Mouse (Mus musculus) heart, embryonic 10.5 days (tissue): Measurements from ENCODE around the gene Rps21. TPM values are rescaled to one million over a fixed set of nuclear protein-coding genes. Genes with fewer than 3 reads are reported as not detected.
A peak's percentile ranks its signal among the peaks of the same experiment; 100 is the strongest.

ENCODE experiments used
- DNase-seq: peaks from one replicate; pipeline ENCODE4 v3.0.0-alpha.2; 2017; ENCODE audit warnings: low spot score
- H3K27ac ChIP-seq: fragments of 300-500 bp; sonication (generic); 2 replicates; pipeline ENCODE4 v1.5.1; 2016; ENCODE audit warnings: mild to moderate bottlenecking
- H3K27me3 ChIP-seq: fragments of 300-500 bp; sonication (generic); 2 replicates; pipeline ENCODE4 v1.6.1; 2016; ENCODE audit warnings: mild to moderate bottlenecking; ENCODE audit not compliant: poor library complexity, insufficient read depth, severe bottlenecking
- H3K36me3 ChIP-seq: fragments of 300-500 bp; sonication (generic); 2 replicates; pipeline ENCODE4 v1.6.1; 2016; ENCODE audit warnings: mild to moderate bottlenecking, moderate library complexity
- H3K4me1 ChIP-seq: fragments of 300-500 bp; sonication (generic); 2 replicates; pipeline ENCODE4 v1.6.1; 2016; ENCODE audit warnings: mild to moderate bottlenecking
- H3K4me3 ChIP-seq: fragments of 300-500 bp; sonication (generic); 2 replicates; pipeline ENCODE4 v1.5.1; 2016; ENCODE audit warnings: mild to moderate bottlenecking, moderate library complexity
- H3K9me3 ChIP-seq: fragments of 300-500 bp; sonication (generic); 2 replicates; pipeline ENCODE4 v1.6.1; 2016; ENCODE audit warnings: mild to moderate bottlenecking, moderate library complexity
- WGBS: fragments of 180-500 bp; shearing (Covaris S2); methylation state at CpG from one replicate; pipeline ENCODE4 v1.1.7; 2016; 5-methylcytosine and 5-hydroxymethylcytosine counted together
- polyA plus RNA-seq: library from polyadenylated mRNA; unstranded; fragments of >200 nt; fragmentation: Nextera tagmentation; extraction: Ambion mirVana; gene quantifications from 2 replicates; pipeline ENCODE4 v1.2.1, GENCODE M21; 2016

Gene Rps21
- polyA plus RNA-seq, 1 experiment from 2014 or later, result 360 TPM

- H3K36me3 ChIP-seq, result peaks cover 17% of the 10 kb centered on the region
- H3K27ac ChIP-seq, result peak overlapping the region; percentile 31; the same call in 1 of the 2 replicates
- H3K27me3 ChIP-seq, result peaks cover 31% of the 10 kb centered on the region; the same call in 1 of the 2 replicates
- H3K4me3 ChIP-seq, result no peak overlapping the region
- WGBS, result 85% methylated on average over 9 of the region's 9 CpGs
- no peak for DNase-seq
- peaks cover 95% of the 10 kb centered on the region for H3K4me1 ChIP-seq
- H3K9me3 ChIP-seq, result no peaks in the 10 kb centered on the region
Measured at GRCm38 (mm10) chr2:180221051-180221450, 36.1 kb upstream of the Rps21 start.

- H3K4me3 ChIP-seq, result peak overlapping the region; percentile 19
- H3K4me1 ChIP-seq, result peaks cover 95% of the 10 kb centered on the region
- peak overlapping the region; percentile 63 for H3K27ac ChIP-seq
- peak; percentile 85 for DNase-seq
- H3K36me3 ChIP-seq, result peaks cover 17% of the 10 kb centered on the region
- 12% methylated on average over 6 of the region's 6 CpGs for WGBS
- peaks cover 34% of the 10 kb centered on the region; the same call in 1 of the 2 replicates for H3K27me3 ChIP-seq
- H3K9me3 ChIP-seq, result no peaks in the 10 kb centered on the region
Measured at GRCm38 (mm10) chr2:180222250-180222649, 34.9 kb upstream of the Rps21 start.

- H3K27ac ChIP-seq, result peak overlapping the region; percentile 91
- H3K9me3 ChIP-seq, result no peaks in the 10 kb centered on the region
- peak overlapping the region; percentile 74 for H3K4me3 ChIP-seq
- DNase-seq, result no peak
- H3K4me1 ChIP-seq, result peaks cover 88% of the 10 kb centered on the region
- peaks cover 34% of the 10 kb centered on the region; the same call in 1 of the 2 replicates for H3K27me3 ChIP-seq
- WGBS, result 2% methylated on average over 13 of the region's 13 CpGs
- peaks cover 14% of the 10 kb centered on the region for H3K36me3 ChIP-seq
Measured at GRCm38 (mm10) chr2:180224647-180225043, 32.5 kb upstream of the Rps21 start.

- Histone ChIP-seq H3K9me3 (no peaks in the 10 kb centered on the region), H3K27ac (peak overlapping the region; percentile 91), H3K4me3 (peak overlapping the region; percentile 74), H3K4me1 (peaks cover 87% of the 10 kb centered on the region), H3K36me3 (peaks cover 8% of the 10 kb centered on the region), H3K27me3 (peaks cover 34% of the 10 kb centered on the region; the same call in 1 of the 2 replicates)
- under 1% methylated on average over 55 of the region's 55 CpGs for WGBS
- no peak for DNase-seq
Measured at GRCm38 (mm10) chr2:180225044-180225761, 32.0 kb upstream of the Rps21 start.

GRCm38 (mm10) chr2:180225762-180226378 lies 31.3 kb upstream of the Rps21 start, which contains the start of gene Lama5:
Lama5 (minus strand) TSS chr2:180225859.
- Histone ChIP-seq H3K4me3 (peak within 1 kb of the TSS; percentile 74), H3K36me3 (peaks cover 5% of the 10 kb centered on the region), H3K27me3 (peaks cover 34% of the 10 kb centered on the region; the same call in 1 of the 2 replicates), H3K4me1 (peaks cover 89% of the 10 kb centered on the region), H3K27ac (peak within 1 kb of the TSS; percentile 91), H3K9me3 (no peaks in the 10 kb centered on the region)
- peak; percentile 77 for DNase-seq
- under 1% methylated on average over 35 of the region's 37 CpGs for WGBS

GRCm38 (mm10) chr2:180227262-180228059 lies 29.7 kb upstream of the Rps21 start:
- under 1% methylated on average over 21 of the region's 21 CpGs for WGBS
- Histone ChIP-seq H3K27ac (peak overlapping the region; percentile 81), H3K9me3 (no peaks in the 10 kb centered on the region), H3K4me1 (peaks cover 89% of the 10 kb centered on the region), H3K36me3 (no peaks in the 10 kb centered on the region), H3K4me3 (peak overlapping the region; percentile 47), H3K27me3 (peaks cover 34% of the 10 kb centered on the region; the same call in 1 of the 2 replicates)
- DNase-seq, result peak; percentile 88

- DNase-seq, result no peak
- Histone ChIP-seq H3K36me3 (no peaks in the 10 kb centered on the region), H3K4me1 (peaks cover 89% of the 10 kb centered on the region), H3K4me3 (peak overlapping the region; percentile 47), H3K27me3 (peaks cover 32% of the 10 kb centered on the region; the same call in 1 of the 2 replicates), H3K27ac (peak overlapping the region; percentile 81), H3K9me3 (no peaks in the 10 kb centered on the region)
- 50% methylated on average over 6 of the region's 6 CpGs for WGBS
Measured at GRCm38 (mm10) chr2:180228060-180228458, 29.1 kb upstream of the Rps21 start.

GRCm38 (mm10) chr2:180228592-180228991 lies 28.6 kb upstream of the Rps21 start:
- H3K9me3 ChIP-seq, result no peaks in the 10 kb centered on the region
- no peaks in the 10 kb centered on the region for H3K36me3 ChIP-seq
- H3K4me3 ChIP-seq, result no peak overlapping the region
- DNase-seq, result no peak
- peaks cover 27% of the 10 kb centered on the region; the same call in 1 of the 2 replicates for H3K27me3 ChIP-seq
- 63% methylated on average over 7 of the region's 7 CpGs for WGBS
- peak overlapping the region; percentile 81 for H3K27ac ChIP-seq
- peaks cover 89% of the 10 kb centered on the region for H3K4me1 ChIP-seq

GRCm38 (mm10) chr2:180229129-180229528 lies 28.0 kb upstream of the Rps21 start:
- Histone ChIP-seq H3K4me3 (no peak overlapping the region), H3K36me3 (no peaks in the 10 kb centered on the region), H3K27ac (no peak overlapping the region), H3K9me3 (no peaks in the 10 kb centered on the region), H3K27me3 (peaks cover 22% of the 10 kb centered on the region; the same call in 1 of the 2 replicates), H3K4me1 (peaks cover 89% of the 10 kb centered on the region)
- 63% methylated on average over 3 of the region's 3 CpGs for WGBS
- DNase-seq, result no peak

- Histone ChIP-seq H3K4me1 (peaks cover 89% of the 10 kb centered on the region), H3K27me3 (peaks cover 9% of the 10 kb centered on the region; the same call in 1 of the 2 replicates), H3K27ac (peak overlapping the region; percentile 80), H3K36me3 (no peaks in the 10 kb centered on the region), H3K9me3 (no peaks in the 10 kb centered on the region), H3K4me3 (no peak overlapping the region)
- DNase-seq, result no peak
- WGBS, result 37% methylated on average over 4 of the region's 4 CpGs
Measured at GRCm38 (mm10) chr2:180230482-180230881, 26.7 kb upstream of the Rps21 start.

GRCm38 (mm10) chr2:180233101-180233904 lies 23.9 kb upstream of the Rps21 start:
- no peak for DNase-seq
- H3K27ac ChIP-seq, result peak overlapping the region; percentile 80
- peaks cover 74% of the 10 kb centered on the region for H3K4me1 ChIP-seq
- no peaks in the 10 kb centered on the region for H3K27me3 ChIP-seq
- WGBS, result 67% methylated on average over 7 of the region's 7 CpGs
- no peaks in the 10 kb centered on the region for H3K9me3 ChIP-seq
- H3K36me3 ChIP-seq, result no peaks in the 10 kb centered on the region
- no peak overlapping the region for H3K4me3 ChIP-seq

GRCm38 (mm10) chr2:180234353-180234752 lies 22.8 kb upstream of the Rps21 start:
- no peak for DNase-seq
- Histone ChIP-seq H3K4me3 (no peak overlapping the region), H3K27me3 (no peaks in the 10 kb centered on the region), H3K27ac (peak overlapping the region; percentile 85), H3K36me3 (no peaks in the 10 kb centered on the region), H3K4me1 (peaks cover 68% of the 10 kb centered on the region), H3K9me3 (no peaks in the 10 kb centered on the region)
- 88% methylated on average over 8 of the region's 8 CpGs for WGBS
